9 mouse cellular contexts compared by ENCODE assay signal in genomic region chr2:73998531-73998930, GRCm38 (mm10).
DNase-seq lines count a peak whose midpoint lies in the region; ATAC-seq lines count a peak whose summit lies in the region.
"Had no signal": no experiment of that assay in that cellular context is flagged by ENCODE, and none has a peak within 500 bp of the region (broad histone marks: within the 10 kb centered on the region; RNA-seq: fewer than 3 reads in every experiment).

No protein-coding gene starts in this region.

- peak; percentile 22 for DNase-seq in cerebellum, adult 11 months
- DNase-seq in cerebellum, adult 11-12 months = no peak
- peak; percentile 4 for DNase-seq in left cerebral cortex, adult 11 months (ENCODE audit: low spot score)
- no peak for DNase-seq in left cerebral cortex, postnatal 14 days (ENCODE audit: low spot score in 2 of 2)
- DNase-seq in R1 (ENCODE audit: low read depth, low spot score) = peak; percentile 22
- no peak for DNase-seq in left cerebral cortex, adult 9 months (ENCODE audit: low spot score in 2 of 2)
- no peak for DNase-seq in right cerebral cortex, postnatal 10 days (ENCODE audit: low spot score in 2 of 2)
- DNase-seq: kidney, postnatal 10 days had no signal

- peak; percentile 65 for ATAC-seq in granulocyte monocyte progenitor cell, adult 5-6 weeks (replicated peaks; ENCODE audit: poor library complexity, severe bottlenecking)

- intact Hi-C loops in left cerebral cortex, postnatal 14 days (cut with DNase I) = loop anchor here (5.0 kb wide), 1 partner anchor 71 kb away; no protein-coding TSS in a partner anchor

Comparison
In these comparisons a context has a peak if more than half of its experiments do, and no peak if none do; other contexts are left out.
1. DNase-seq: peak in cerebellum, adult 11 months (single experiment), left cerebral cortex, adult 11 months (single experiment) and R1 (single experiment); none in cerebellum, adult 11-12 months (single experiment), left cerebral cortex, postnatal 14 days (0 of 2), left cerebral cortex, adult 9 months (0 of 2) and right cerebral cortex, postnatal 10 days (0 of 2).